Mouse (Mus musculus): ENCODE measurements around the gene Gm11172.

GRCm38 (mm10) chr16:10790702-10791101 is 22.0 kb upstream of the Gm11172 start, which contains the start of gene Prm3:
- TF ChIP-seq CTCF (IDR thresholded peaks at IDR 0.05; ENCODE audit: low read depth), result no peak
- TF ChIP-seq EP300 (IDR thresholded peaks at IDR 0.05; ENCODE audit: low read depth), result no peak
